Mouse (Mus musculus) limb, embryonic 11.5 days (tissue): ENCODE results near the gene Slc39a11. TPM values are rescaled to one million over a fixed set of nuclear protein-coding genes. Genes with fewer than 3 reads are reported as not detected.

Source experiments
- ATAC-seq: fragments of 200-750 bp; cut with Nextera tagmentation; 2 replicates; pipeline ENCODE4 v1.8.0; 2017; ENCODE audit warnings: low read depth; ENCODE audit not compliant: insufficient number of reproducible peaks, low FRiP score, low TSS enrichment
- DNase-seq: peaks from one replicate; pipeline ENCODE4 v3.0.0-alpha.2; 2015; ENCODE audit warnings: low spot score
- H3K27ac ChIP-seq: fragments of 300-500 bp; sonication (generic); replicated peaks from 2 replicates; pipeline ENCODE4 v1.5.1; 2014; ENCODE audit warnings: low read depth, mild to moderate bottlenecking, low read length
- H3K27me3 ChIP-seq: fragments of 300-500 bp; sonication (generic); 2 replicates; pipeline ENCODE4 v1.6.1; 2014; ENCODE audit warnings: mild to moderate bottlenecking, low read length, mixed read lengths; ENCODE audit not compliant: control insufficient read depth, insufficient read depth
- H3K36me3 ChIP-seq: fragments of 300-500 bp; sonication (generic); 2 replicates; pipeline ENCODE4 v1.6.1; 2014; ENCODE audit warnings: mild to moderate bottlenecking, low read length, moderate library complexity, mixed read lengths; ENCODE audit not compliant: control insufficient read depth, insufficient read depth
- H3K4me1 ChIP-seq: fragments of 300-500 bp; sonication (generic); 2 replicates; pipeline ENCODE4 v1.6.1; 2014; ENCODE audit warnings: low read length, mixed read lengths; ENCODE audit not compliant: control insufficient read depth, insufficient read depth
- H3K4me2 ChIP-seq: fragments of 300-500 bp; sonication (generic); 2 replicates; pipeline ENCODE4 v1.6.1; 2014; ENCODE audit warnings: low read depth, mild to moderate bottlenecking, moderate library complexity; ENCODE audit not compliant: severe bottlenecking
- H3K4me3 ChIP-seq: fragments of 300-500 bp; sonication (generic); 2 replicates; pipeline ENCODE4 v1.5.1; 2014; ENCODE audit warnings: low read depth, low read length
- H3K9ac ChIP-seq: fragments of 300-500 bp; sonication (generic); 2 replicates; pipeline ENCODE4 v1.6.1; 2014; ENCODE audit warnings: mild to moderate bottlenecking, low read length
- H3K9me3 ChIP-seq: fragments of 300-500 bp; sonication (generic); 2 replicates; pipeline ENCODE4 v1.6.1; 2016; ENCODE audit warnings: low read length; ENCODE audit not compliant: control insufficient read depth
- WGBS: fragments of 180-500 bp; shearing (Covaris S2); extraction: QIAGEN DNeasy Blood & Tissue Kit; methylation state at CpG from one replicate; pipeline ENCODE4 v1.1.7; 2014; 5-methylcytosine and 5-hydroxymethylcytosine counted together
- polyA plus RNA-seq: library from polyadenylated mRNA; unstranded; fragments of >200 nt; fragmentation: Nextera tagmentation; extraction: Ambion mirVana; gene quantifications from 2 replicates; pipeline ENCODE4 v1.2.1, GENCODE M21; 2014

Slc39a11 gene
- polyA plus RNA-seq, 1 experiment from 2014 or later, result 14.9 TPM

- H3K4me2 ChIP-seq, result no peak overlapping the region
- no peak overlapping the region for H3K4me3 ChIP-seq
- H3K9me3 ChIP-seq, result no peaks in the 10 kb centered on the region
- no peaks in the 10 kb centered on the region for H3K36me3 ChIP-seq
- ATAC-seq, result no peak
- no peak overlapping the region for H3K27ac ChIP-seq
- no peak for DNase-seq
- H3K27me3 ChIP-seq, result no peaks in the 10 kb centered on the region
- H3K9ac ChIP-seq, result no peak overlapping the region
- H3K4me1 ChIP-seq, result peaks cover 19% of the 10 kb centered on the region
- 83% methylated on average over 6 of the region's 6 CpGs for WGBS
Measured at GRCm38 (mm10) chr11:113258016-113258415, 391.9 kb downstream of the Slc39a11 start.

- no peaks in the 10 kb centered on the region for H3K9me3 ChIP-seq
- WGBS, result 64% methylated on average over 6 of the region's 6 CpGs
- H3K4me1 ChIP-seq, result peaks cover 8% of the 10 kb centered on the region; the same call in 1 of the 2 replicates
- no peak overlapping the region for H3K4me2 ChIP-seq
- DNase-seq, result no peak
- no peak overlapping the region for H3K4me3 ChIP-seq
- H3K27me3 ChIP-seq, result no peaks in the 10 kb centered on the region
- no peak overlapping the region for H3K9ac ChIP-seq
- no peaks in the 10 kb centered on the region for H3K36me3 ChIP-seq
- no peak overlapping the region for H3K27ac ChIP-seq
- ATAC-seq, result no peak
Measured at GRCm38 (mm10) chr11:113254653-113255052, 395.2 kb downstream of the Slc39a11 start.

- Histone ChIP-seq H3K4me2 (no peak overlapping the region), H3K9me3 (no peaks in the 10 kb centered on the region), H3K36me3 (no peaks in the 10 kb centered on the region), H3K4me1 (peaks cover 8% of the 10 kb centered on the region; the same call in 1 of the 2 replicates), H3K9ac (no peak overlapping the region), H3K27me3 (no peaks in the 10 kb centered on the region), H3K4me3 (no peak overlapping the region), H3K27ac (no peak overlapping the region)
- 88% methylated on average over 4 of the region's 4 CpGs for WGBS
- DNase-seq (no peak), ATAC-seq (no peak)
Measured at GRCm38 (mm10) chr11:113253169-113253568, 396.7 kb downstream of the Slc39a11 start.

GRCm38 (mm10) chr11:113251172-113251571 is 398.7 kb downstream of the Slc39a11 start:
- Histone ChIP-seq H3K4me3 (no peak overlapping the region), H3K9ac (no peak overlapping the region), H3K9me3 (no peaks in the 10 kb centered on the region), H3K4me2 (no peak overlapping the region), H3K27me3 (no peaks in the 10 kb centered on the region), H3K36me3 (no peaks in the 10 kb centered on the region), H3K4me1 (peaks cover 8% of the 10 kb centered on the region; the same call in 1 of the 2 replicates), H3K27ac (no peak overlapping the region)
- 94% methylated on average over 7 of the region's 7 CpGs for WGBS
- no peak for ATAC-seq
- DNase-seq, result no peak

- WGBS, result 74% methylated on average over 9 of the region's 9 CpGs
- Histone ChIP-seq H3K9ac (no peak overlapping the region), H3K4me3 (no peak overlapping the region), H3K4me1 (no peaks in the 10 kb centered on the region), H3K27ac (no peak overlapping the region), H3K9me3 (no peaks in the 10 kb centered on the region), H3K36me3 (no peaks in the 10 kb centered on the region), H3K4me2 (no peak overlapping the region), H3K27me3 (no peaks in the 10 kb centered on the region)
- ATAC-seq (no peak), DNase-seq (no peak)
Measured at GRCm38 (mm10) chr11:113246475-113246874, 403.4 kb downstream of the Slc39a11 start.

GRCm38 (mm10) chr11:113245666-113246065 is 404.2 kb downstream of the Slc39a11 start:
- Histone ChIP-seq H3K27ac (no peak overlapping the region), H3K9me3 (no peaks in the 10 kb centered on the region), H3K4me2 (no peak overlapping the region), H3K4me3 (no peak overlapping the region), H3K4me1 (no peaks in the 10 kb centered on the region), H3K27me3 (no peaks in the 10 kb centered on the region), H3K36me3 (no peaks in the 10 kb centered on the region), H3K9ac (no peak overlapping the region)
- DNase-seq (no peak), ATAC-seq (no peak)
- WGBS, result 81% methylated on average over 10 of the region's 10 CpGs

GRCm38 (mm10) chr11:113234432-113234831 is 415.4 kb downstream of the Slc39a11 start:
- no peak overlapping the region for H3K27ac ChIP-seq
- no peaks in the 10 kb centered on the region for H3K36me3 ChIP-seq
- 93% methylated on average over 2 of the region's 2 CpGs for WGBS
- no peak overlapping the region for H3K4me2 ChIP-seq
- no peak overlapping the region for H3K4me3 ChIP-seq
- ATAC-seq (no peak), DNase-seq (no peak)
- H3K9ac ChIP-seq, result no peak overlapping the region
- peaks cover 3% of the 10 kb centered on the region; the same call in 1 of the 2 replicates for H3K4me1 ChIP-seq
- H3K27me3 ChIP-seq, result no peaks in the 10 kb centered on the region
- H3K9me3 ChIP-seq, result no peaks in the 10 kb centered on the region

GRCm38 (mm10) chr11:113232049-113232448 is 417.8 kb downstream of the Slc39a11 start:
- H3K9me3 ChIP-seq, result no peaks in the 10 kb centered on the region
- DNase-seq (peak; percentile 43), ATAC-seq (0 out of 2 replicates have a peak, but pooled peaks have one; percentile 44)
- no peaks in the 10 kb centered on the region for H3K27me3 ChIP-seq
- no peak overlapping the region for H3K4me2 ChIP-seq
- WGBS, result 40% methylated on average over 6 of the region's 6 CpGs
- H3K4me3 ChIP-seq, result no peak overlapping the region
- peaks cover 3% of the 10 kb centered on the region; the same call in 1 of the 2 replicates for H3K4me1 ChIP-seq
- H3K9ac ChIP-seq, result no peak overlapping the region
- no peaks in the 10 kb centered on the region for H3K36me3 ChIP-seq
- H3K27ac ChIP-seq, result 0 out of 2 replicates have a peak overlapping the region, but pooled peaks have one; percentile 30
